Mouse (Mus musculus): ENCODE data around the gene Clhc1. TPM values are rescaled to one million over a fixed set of nuclear protein-coding genes. Genes with fewer than 3 reads are reported as not detected.

The Clhc1 gene
- total and polyA plus RNA-seq, 3 experiments: 3.9 to 6.5 (median 6.3) TPM

- H3K79me2 ChIP-seq (replicated peaks; ENCODE audit: control insufficient read depth, extremely low read depth, insufficient read depth, poor library complexity, severe bottlenecking): no peaks in the 10 kb centered on the region; the same call in 1 of the 2 replicates
- dilution Hi-C loops (cut with MboI; ENCODE audit: extremely low pct_ligation_motif_present, extremely low pct_unique_long_range_greater_than_20kb, low sequenced_read_pairs): no loop called here
- in situ Hi-C loops (cut with MboI; ENCODE audit: low pct_ligation_motif_present, low pct_unique_long_range_greater_than_20kb, low sequenced_read_pairs): no loop called here
- peaks cover 0 to 13% of the 10 kb centered on the region in 2 experiments for H3K36me3 ChIP-seq (replicated peaks in 1 of 2; ENCODE audit: control insufficient read depth in 1 of 2, insufficient read depth in 1 of 2, low read length in 1 of 2)
- H3K27ac ChIP-seq (ENCODE audit: insufficient read depth, low read depth): no peak overlapping the region
- H3K4me1 ChIP-seq (ENCODE audit: control insufficient read depth in 1 of 2, insufficient read depth in 2 of 2): peaks cover 8 to 32% of the 10 kb centered on the region in 2 experiments
- no peak overlapping the region for H3K4me2 ChIP-seq (ENCODE audit: insufficient read depth, low read depth, poor library complexity, severe bottlenecking)
- TF ChIP-seq TBP (conservative IDR thresholded peaks at IDR 0.05; ENCODE audit: low read depth, low read length): no peak
- no peak for TF ChIP-seq ZNF384 (IDR thresholded peaks at IDR 0.05; ENCODE audit: low read depth, low read length)
- no peak for TF ChIP-seq ETS1 (conservative IDR thresholded peaks at IDR 0.05; ENCODE audit: low read depth, low read length)
- TF ChIP-seq NELFE (IDR thresholded peaks at IDR 0.05; ENCODE audit: low read depth, low read length): no peak
- no peak for TF ChIP-seq BHLHE40 (IDR thresholded peaks at IDR 0.05; ENCODE audit: low read depth, low read length)
- no peak for TF ChIP-seq ZMIZ1 (IDR thresholded peaks at IDR 0.05; ENCODE audit: low read depth, low read length)
- TF ChIP-seq MAZ (IDR thresholded peaks at IDR 0.05; ENCODE audit: low read depth, low read length): no peak
- no peak for TF ChIP-seq IRF4 (IDR thresholded peaks at IDR 0.05; ENCODE audit: low read depth, low read length)
- no peaks in the 10 kb centered on the region for H3K9me3 ChIP-seq (replicated peaks; ENCODE audit: low read length)
- no peak for DNase-seq (ENCODE audit: extremely low read depth)
- no peaks in the 10 kb centered on the region for H3K27me3 ChIP-seq (replicated peaks)
- no peak overlapping the region for H3K9ac ChIP-seq (ENCODE audit: insufficient read depth, low read depth)
- H3K4me3 ChIP-seq (replicated peaks in 1 of 3; ENCODE audit: low read depth in 2 of 3, low read length in 2 of 3, poor library complexity in 1 of 3): no peak overlapping the region
Measured at GRCm38 (mm10) chr11:29563406-29563805, 15.7 kb downstream of the Clhc1 start.

GRCm38 (mm10) chr11:29571536-29571935 is 23.8 kb downstream of the Clhc1 start:
- no peak overlapping the region for H3K4me2 ChIP-seq (ENCODE audit: insufficient read depth, low read depth, poor library complexity, severe bottlenecking)
- peaks cover 0 to 33% of the 10 kb centered on the region in 2 experiments for H3K36me3 ChIP-seq (replicated peaks in 1 of 2; ENCODE audit: control insufficient read depth in 1 of 2, insufficient read depth in 1 of 2, low read length in 1 of 2)
- TF ChIP-seq MAX (IDR thresholded peaks at IDR 0.05; ENCODE audit: low read length) (no peak), CTCF (conservative IDR thresholded peaks at IDR 0.05 in 1 of 2, IDR thresholded peaks at IDR 0.05 in 1 of 2; ENCODE audit: low read depth in 2 of 2, low read length in 2 of 2) (no peak), MEF2A (IDR thresholded peaks at IDR 0.05; ENCODE audit: borderline replicate concordance, low read depth, low read length) (no peak), POLR2AphosphoS2 (IDR thresholded peaks at IDR 0.05; ENCODE audit: low read depth, low read length) (no peak), RCOR1 (conservative IDR thresholded peaks at IDR 0.05; ENCODE audit: low read depth, low read length) (no peak), ZNF384 (IDR thresholded peaks at IDR 0.05; ENCODE audit: low read depth, low read length) (no peak), MAFK (IDR thresholded peaks at IDR 0.05; ENCODE audit: insufficient replicate concordance, low read length) (no peak), BHLHE40 (IDR thresholded peaks at IDR 0.05; ENCODE audit: low read depth, low read length) (no peak), CHD1 (IDR thresholded peaks at IDR 0.05; ENCODE audit: low read depth, low read length) (no peak), MAZ (IDR thresholded peaks at IDR 0.05; ENCODE audit: low read depth, low read length) (no peak), ZMIZ1 (IDR thresholded peaks at IDR 0.05; ENCODE audit: low read depth, low read length) (no peak), NELFE (IDR thresholded peaks at IDR 0.05; ENCODE audit: low read depth, low read length) (no peak), KAT2A (IDR thresholded peaks at IDR 0.05; ENCODE audit: insufficient replicate concordance, low read length) (no peak), TCF12 (IDR thresholded peaks at IDR 0.05; ENCODE audit: low read depth, low read length) (no peak), JUND (conservative IDR thresholded peaks at IDR 0.05; ENCODE audit: low read depth, low read length) (no peak), CHD2 (IDR thresholded peaks at IDR 0.05; ENCODE audit: low read length) (no peak), USF1 (IDR thresholded peaks at IDR 0.05; ENCODE audit: low read depth, low read length) (no peak)
- no peak for DNase-seq (ENCODE audit: extremely low read depth)
- H3K4me3 ChIP-seq (replicated peaks in 1 of 3; ENCODE audit: low read depth in 2 of 3, low read length in 2 of 3, poor library complexity in 1 of 3): no peak overlapping the region
- peaks cover 0 to 4% of the 10 kb centered on the region in 2 experiments; a peak in 1 of 4 replicates for H3K4me1 ChIP-seq (ENCODE audit: control insufficient read depth in 1 of 2, insufficient read depth in 2 of 2)
- no peaks in the 10 kb centered on the region for H3K27me3 ChIP-seq (replicated peaks)
- H3K79me2 ChIP-seq (replicated peaks; ENCODE audit: control insufficient read depth, extremely low read depth, insufficient read depth, poor library complexity, severe bottlenecking): no peaks in the 10 kb centered on the region; the same call in 1 of the 2 replicates
- dilution Hi-C loops (cut with MboI; ENCODE audit: extremely low pct_ligation_motif_present, extremely low pct_unique_long_range_greater_than_20kb, low sequenced_read_pairs): no loop called here
- H3K9me3 ChIP-seq (replicated peaks; ENCODE audit: low read length): no peaks in the 10 kb centered on the region
- in situ Hi-C loops (cut with MboI; ENCODE audit: low pct_ligation_motif_present, low pct_unique_long_range_greater_than_20kb, low sequenced_read_pairs): loop anchor here (10.0 kb wide), 1 partner anchor 53 kb away; no protein-coding TSS in a partner anchor
- H3K27ac ChIP-seq (ENCODE audit: insufficient read depth, low read depth): no peak overlapping the region
- H3K9ac ChIP-seq (ENCODE audit: insufficient read depth, low read depth): no peak overlapping the region
